Mouse (Mus musculus) limb, embryonic 14.5 days (tissue): ENCODE results near the gene Ror1. TPM values are rescaled to one million over a fixed set of nuclear protein-coding genes. Genes with fewer than 3 reads are reported as not detected.

Experiments
- ATAC-seq: fragments of 200-750 bp; cut with Nextera tagmentation; 2 replicates; pipeline ENCODE4 v1.8.0; 2017; ENCODE audit warnings: low read depth, moderate number of reproducible peaks, moderate TSS enrichment; ENCODE audit not compliant: low FRiP score
- DNase-seq: peaks from one replicate; pipeline ENCODE4 v3.0.0-alpha.2; 2015; ENCODE audit warnings: low spot score
- H3K27ac ChIP-seq: fragments of 300-500 bp; sonication (generic); replicated peaks from 2 replicates; pipeline ENCODE4 v1.5.1; 2014; ENCODE audit warnings: low read depth, mild to moderate bottlenecking, low read length, moderate library complexity, mixed read lengths
- H3K27me3 ChIP-seq: fragments of 300-500 bp; sonication (generic); 2 replicates; pipeline ENCODE4 v1.6.1; 2014; ENCODE audit warnings: low read length, mixed read lengths; ENCODE audit not compliant: control insufficient read depth, insufficient read depth
- H3K36me3 ChIP-seq: fragments of 300-500 bp; sonication (generic); 2 replicates; pipeline ENCODE4 v1.6.1; 2014; ENCODE audit warnings: mild to moderate bottlenecking, low read length, moderate library complexity, mixed read lengths; ENCODE audit not compliant: control insufficient read depth, insufficient read depth
- H3K4me1 ChIP-seq: fragments of 300-500 bp; sonication (generic); 2 replicates; pipeline ENCODE4 v1.6.1; 2014; ENCODE audit warnings: antibody characterized with exemption, low read length, mixed read lengths; ENCODE audit not compliant: control insufficient read depth, insufficient read depth
- H3K4me2 ChIP-seq: fragments of 300-500 bp; sonication (generic); replicated peaks from 2 replicates; pipeline ENCODE4 v1.6.1; 2014; ENCODE audit warnings: low read depth, mild to moderate bottlenecking, low read length, moderate library complexity; ENCODE audit not compliant: severe bottlenecking
- H3K4me3 ChIP-seq: fragments of 300-500 bp; sonication (generic); replicated peaks from 2 replicates; pipeline ENCODE4 v1.5.1; 2014; ENCODE audit warnings: low read length
- H3K9ac ChIP-seq: fragments of 300-500 bp; sonication (generic); 2 replicates; pipeline ENCODE4 v1.6.1; 2014; ENCODE audit warnings: mild to moderate bottlenecking, low read depth, low read length, moderate library complexity; ENCODE audit not compliant: severe bottlenecking
- H3K9me3 ChIP-seq: fragments of 300-500 bp; sonication (generic); 2 replicates; pipeline ENCODE4 v1.6.1; 2016; ENCODE audit warnings: low read length; ENCODE audit not compliant: control insufficient read depth
- POLR2A ChIP-seq: fragments of 200-500 bp; IDR thresholded peaks from 2 replicates; pipeline ENCODE4 v1.8.0; 2012; ENCODE audit warnings: inconsistent platforms, mild to moderate bottlenecking, moderate library complexity, borderline replicate concordance; ENCODE audit not compliant: insufficient read depth, insufficient read length; ENCODE audit errors: extremely low read depth
- WGBS: fragments of 180-500 bp; shearing (Covaris S2); extraction: QIAGEN DNeasy Blood & Tissue Kit; methylation state at CpG from one replicate; pipeline ENCODE4 v1.1.7; 2014; 5-methylcytosine and 5-hydroxymethylcytosine counted together
- polyA plus RNA-seq, 2 experiments: library from polyadenylated mRNA; depleted of rRNA in 1 of 2; stranded (reverse) in 1 of 2; unstranded in 1 of 2; fragments of >200 nt; fragmentation: Nextera tagmentation in 1 of 2; extraction: Ambion mirVana in 1 of 2; gene quantifications; 2 replicates each; pipeline versions ENCODE4 v1.2.1 to v1.2.3; 2012 to 2014

Gene Ror1
- polyA plus RNA-seq, 2 experiments: 8.6 to 12.0 TPM

DNA sequence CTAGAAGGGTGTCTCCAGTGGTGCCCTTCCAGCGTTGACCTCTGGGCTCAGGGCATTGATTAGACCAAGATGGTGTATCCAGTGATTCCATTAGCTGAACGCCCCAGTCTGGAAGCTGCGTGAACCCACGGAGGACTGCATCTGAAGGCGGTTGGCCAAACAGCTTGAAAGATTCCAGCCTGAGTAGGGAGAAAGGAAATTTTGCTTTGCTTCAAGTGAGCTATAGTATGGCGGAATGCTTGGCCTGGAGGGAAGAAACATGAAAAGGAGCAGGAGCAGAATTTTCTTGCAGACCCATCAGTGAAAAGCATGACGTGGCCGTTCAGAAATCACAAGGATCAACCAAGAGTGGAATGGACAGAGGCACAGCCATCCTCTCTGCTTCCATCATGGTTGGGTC, 91.2 kb downstream of the Ror1 start:
- ATAC-seq (no peak), DNase-seq (no peak)
- Histone ChIP-seq H3K4me2 (no peak overlapping the region), H3K4me3 (no peak overlapping the region), H3K27me3 (no peaks in the 10 kb centered on the region; the same call in 1 of the 2 replicates), H3K27ac (no peak overlapping the region), H3K4me1 (peaks cover 8% of the 10 kb centered on the region; the same call in 1 of the 2 replicates), H3K36me3 (no peaks in the 10 kb centered on the region), H3K9me3 (no peaks in the 10 kb centered on the region), H3K9ac (no peak overlapping the region)
- no peak for TF ChIP-seq POLR2A
- 85% methylated on average over 8 of the region's 8 CpGs for WGBS

GRCm38 (mm10) chr4:100187563-100188200, 92.1 kb downstream of the Ror1 start:
- ATAC-seq: no peak
- Histone ChIP-seq H3K4me3 (no peak overlapping the region), H3K27ac (no peak overlapping the region)

GRCm38 (mm10) chr4:100188201-100188699, 92.7 kb downstream of the Ror1 start:
- no peak overlapping the region for H3K4me3 ChIP-seq
- H3K27ac ChIP-seq: no peak overlapping the region
- peaks cover 8% of the 10 kb centered on the region; the same call in 1 of the 2 replicates for H3K4me1 ChIP-seq
- no peak overlapping the region for H3K9ac ChIP-seq
- ATAC-seq (0 out of 2 replicates have a peak, but pooled peaks have one; percentile 47), DNase-seq (no peak)
- no peaks in the 10 kb centered on the region for H3K36me3 ChIP-seq
- H3K27me3 ChIP-seq: no peaks in the 10 kb centered on the region; the same call in 1 of the 2 replicates
- no peak for TF ChIP-seq POLR2A
- 46% methylated on average over 4 of the region's 4 CpGs for WGBS
- no peak overlapping the region for H3K4me2 ChIP-seq
- no peaks in the 10 kb centered on the region for H3K9me3 ChIP-seq

More at GRCm38 (mm10) chr4:100187563-100188200, 92.1 kb downstream of the Ror1 start:
- Histone ChIP-seq H3K9ac (no peak overlapping the region), H3K36me3 (no peaks in the 10 kb centered on the region), H3K4me1 (peaks cover 8% of the 10 kb centered on the region; the same call in 1 of the 2 replicates), H3K9me3 (no peaks in the 10 kb centered on the region), H3K4me2 (no peak overlapping the region), H3K27me3 (no peaks in the 10 kb centered on the region; the same call in 1 of the 2 replicates)
- WGBS: 57% methylated on average over 6 of the region's 6 CpGs
- no peak for TF ChIP-seq POLR2A
- no peak for DNase-seq

- H3K9me3 ChIP-seq: no peaks in the 10 kb centered on the region
- H3K27me3 ChIP-seq: no peaks in the 10 kb centered on the region
- no peak overlapping the region for H3K9ac ChIP-seq
- no peak overlapping the region for H3K27ac ChIP-seq
- DNase-seq (no peak), ATAC-seq (no peak)
- no peak overlapping the region for H3K4me3 ChIP-seq
- no peak overlapping the region for H3K4me2 ChIP-seq
- WGBS: 79% methylated on average over 6 of the region's 6 CpGs
- H3K36me3 ChIP-seq: no peaks in the 10 kb centered on the region
- no peak for TF ChIP-seq POLR2A
- peaks cover 8% of the 10 kb centered on the region; the same call in 1 of the 2 replicates for H3K4me1 ChIP-seq
These were observed 95.9 kb downstream of the Ror1 start for GRCm38 (mm10) chr4:100191483-100191882.

DNA sequence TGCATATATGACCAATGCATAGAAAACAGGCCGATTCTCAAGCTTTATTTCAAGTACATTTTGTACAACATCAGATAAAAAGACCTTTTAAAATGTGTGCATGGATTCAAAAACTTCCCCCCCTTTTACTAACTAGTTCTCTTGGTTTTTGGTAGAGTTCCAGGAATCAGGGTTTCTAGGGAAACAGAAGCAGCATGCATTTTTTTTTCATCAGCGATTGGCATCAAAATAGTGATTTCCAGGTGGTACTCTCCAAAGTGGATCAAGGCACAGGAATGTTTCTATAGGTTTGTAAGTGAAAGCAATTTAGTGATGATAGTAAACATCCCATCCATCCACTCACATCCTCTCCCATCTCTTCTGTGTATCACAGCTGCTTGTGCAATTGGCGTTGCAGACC, 98.5 kb downstream of the Ror1 start:
- no peak overlapping the region for H3K27ac ChIP-seq
- no peak overlapping the region for H3K9ac ChIP-seq
- TF ChIP-seq POLR2A: no peak
- DNase-seq (no peak), ATAC-seq (no peak)
- H3K9me3 ChIP-seq: no peaks in the 10 kb centered on the region
- no peaks in the 10 kb centered on the region for H3K36me3 ChIP-seq
- no peaks in the 10 kb centered on the region for H3K4me1 ChIP-seq
- no peaks in the 10 kb centered on the region for H3K27me3 ChIP-seq
- no peak overlapping the region for H3K4me2 ChIP-seq
- H3K4me3 ChIP-seq: no peak overlapping the region
- WGBS: 58% methylated on average over 3 of the region's 3 CpGs
